Mouse (Mus musculus) heart, postnatal 0 days (tissue): Measurements from ENCODE around the gene Cisd2.

Source experiments
- CTCF ChIP-seq: IDR thresholded peaks from 2 replicates; pipeline ENCODE4 v1.5.1; 2016; ENCODE audit warnings: antibody characterized with exemption, control low read depth, low read depth
- EP300 ChIP-seq: IDR thresholded peaks from 2 replicates; pipeline ENCODE4 v1.6.1; 2016; ENCODE audit warnings: antibody characterized with exemption, low read depth

DNA sequence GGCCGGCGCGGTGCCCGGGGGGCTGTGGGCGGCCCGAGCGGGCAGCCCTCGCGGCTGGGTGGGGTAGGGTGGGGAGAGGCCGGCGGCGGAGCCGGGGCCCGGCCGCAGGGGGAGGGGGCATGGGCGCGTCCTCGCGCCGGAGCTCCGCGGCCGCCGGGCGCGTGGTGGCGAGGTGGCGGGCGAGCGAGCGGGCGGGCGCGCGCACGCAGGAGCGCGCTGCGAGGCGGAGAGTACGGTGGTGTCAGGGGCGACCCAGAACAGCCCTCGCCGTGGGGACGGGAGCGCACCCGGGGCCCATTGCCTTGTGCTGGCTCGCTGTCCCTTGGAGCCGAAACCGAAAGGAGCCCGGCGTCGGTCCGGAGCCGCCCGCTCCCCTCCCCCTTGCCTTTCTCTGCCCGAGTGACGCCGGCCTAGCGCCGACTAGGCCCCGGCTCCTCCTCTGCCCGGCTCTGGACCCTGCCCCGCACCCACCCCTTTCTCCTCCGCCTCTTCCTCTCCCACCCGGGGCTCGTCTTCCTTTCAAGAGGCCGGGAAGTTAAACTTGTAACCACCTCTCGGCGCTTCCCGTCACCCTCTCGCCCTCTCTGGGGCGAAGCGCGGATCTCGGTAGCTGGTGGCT is 15.3 kb upstream of the Cisd2 start:
- no peak for TF ChIP-seq CTCF
- peak; percentile 53; the same call in 1 of the 2 replicates for TF ChIP-seq EP300
